Mouse (Mus musculus) hindlimb bud, embryonic 11.5 days (tissue): ENCODE data around the gene Aldh3b3.
"Not testable (repeated sequence)": the region's sequence is repeated elsewhere in the genome, so short reads cannot be mapped to it uniquely, and the experiment has no call there.

Source experiments
- DNase-seq: peaks from one replicate; pipeline ENCODE4 v3.0.0-alpha.2; 2012; ENCODE audit warnings: low read depth, low spot score; ENCODE audit errors: extremely low spot score

The Aldh3b3 gene

DNA sequence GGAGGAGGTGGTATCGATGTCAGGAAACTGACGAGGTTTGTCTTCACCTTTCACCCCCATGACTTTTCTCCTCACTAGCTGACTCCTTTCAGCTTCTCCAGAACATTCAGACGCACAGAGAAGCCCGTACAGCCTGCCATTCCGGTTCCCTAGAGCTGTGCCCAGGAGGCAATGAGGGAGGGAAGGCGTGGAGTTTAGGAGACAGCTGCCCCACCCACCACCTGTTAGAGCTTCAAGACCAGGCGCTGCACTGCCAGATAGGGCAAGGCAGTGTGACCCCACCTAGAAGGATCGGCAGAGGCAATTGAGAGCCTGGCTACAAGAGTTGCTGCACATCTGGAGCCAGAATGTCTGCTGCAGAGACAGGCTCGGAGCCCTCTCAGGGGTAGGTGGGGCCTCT, 13.8 kb downstream of the Aldh3b3 start, which contains the start of gene Aldh3b2:
Gene Aldh3b2, plus strand, starts transcription at position 100 of the 400 bp plus-strand sequence.
- DNase-seq: no peak

- not testable (repeated sequence) for DNase-seq
Measured at GRCm38 (mm10) chr19:3974608-3975007, 16.2 kb downstream of the Aldh3b3 start.

DNA sequence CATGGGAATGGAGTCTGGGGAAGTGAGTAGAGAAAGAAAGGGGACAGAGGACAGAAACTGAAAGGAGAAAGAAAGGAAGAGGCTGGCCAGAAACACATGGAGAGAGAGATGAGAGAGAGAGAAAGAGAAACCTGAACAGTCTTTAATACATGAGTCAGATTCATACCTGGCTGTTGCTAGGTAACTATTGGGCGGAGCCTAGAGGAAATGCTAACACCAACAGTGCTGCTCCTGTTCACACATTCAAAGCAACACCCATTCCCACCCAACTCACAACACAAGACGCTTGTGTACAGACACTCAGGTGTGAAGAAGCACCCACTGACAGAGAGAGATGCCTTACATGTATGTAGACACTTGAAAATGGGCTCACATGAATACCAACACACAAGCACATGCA, 17.4 kb downstream of the Aldh3b3 start:
- DNase-seq: no peak

DNA sequence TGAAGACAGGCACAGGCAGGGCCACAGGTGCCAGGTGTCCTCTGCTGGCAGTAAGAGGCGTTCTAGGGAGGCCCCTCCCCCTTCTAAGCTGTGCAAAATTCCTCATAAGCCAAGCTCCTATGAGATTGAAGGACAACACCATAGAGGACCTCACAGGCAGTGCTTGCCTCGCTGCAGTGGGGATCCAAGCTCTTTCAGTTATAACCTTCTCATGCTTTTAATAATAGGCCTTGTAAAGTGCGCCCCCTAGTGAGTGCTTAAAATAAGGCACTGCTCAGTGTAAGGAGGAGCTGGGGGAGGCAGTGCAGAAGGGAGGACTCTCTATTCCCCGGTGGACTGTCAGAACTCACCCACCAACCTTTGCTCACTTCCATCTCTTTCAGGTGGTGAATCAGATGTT, 21.9 kb downstream of the Aldh3b3 start:
- DNase-seq: peak; percentile 68

GRCm38 (mm10) chr19:3980917-3981316, 22.5 kb downstream of the Aldh3b3 start:
- no peak for DNase-seq

GRCm38 (mm10) chr19:3983527-3984200, 25.2 kb downstream of the Aldh3b3 start:
- no peak for DNase-seq

- no peak for DNase-seq
Measured at GRCm38 (mm10) chr19:3985261-3985681, 26.8 kb downstream of the Aldh3b3 start.

GRCm38 (mm10) chr19:3986334-3986733, 27.9 kb downstream of the Aldh3b3 start, which contains the start of gene Acy3:
TSS of gene Acy3 (plus strand) at chr19:3986570.
- DNase-seq: no peak

DNA sequence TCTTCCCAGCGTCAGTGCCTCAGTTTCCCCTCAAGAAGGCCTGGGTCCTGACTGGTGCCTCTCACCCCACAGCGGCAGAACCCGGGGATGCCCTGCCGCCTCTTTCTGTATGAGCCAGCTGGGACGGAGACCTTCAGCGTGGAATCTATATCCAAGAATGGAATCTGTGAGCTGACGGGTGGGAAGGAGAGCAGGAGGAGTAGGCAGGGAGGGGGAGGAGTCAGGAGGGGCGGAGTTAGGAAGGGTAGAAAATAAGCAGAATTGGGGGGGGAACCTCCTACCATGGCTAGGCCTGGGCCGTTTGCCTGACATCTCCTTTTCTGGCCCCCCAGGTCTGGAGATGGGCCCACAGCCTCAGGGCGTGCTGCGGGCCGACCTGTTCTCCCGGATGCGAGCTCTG, 29.6 kb downstream of the Aldh3b3 start:
- no peak for DNase-seq

DNA sequence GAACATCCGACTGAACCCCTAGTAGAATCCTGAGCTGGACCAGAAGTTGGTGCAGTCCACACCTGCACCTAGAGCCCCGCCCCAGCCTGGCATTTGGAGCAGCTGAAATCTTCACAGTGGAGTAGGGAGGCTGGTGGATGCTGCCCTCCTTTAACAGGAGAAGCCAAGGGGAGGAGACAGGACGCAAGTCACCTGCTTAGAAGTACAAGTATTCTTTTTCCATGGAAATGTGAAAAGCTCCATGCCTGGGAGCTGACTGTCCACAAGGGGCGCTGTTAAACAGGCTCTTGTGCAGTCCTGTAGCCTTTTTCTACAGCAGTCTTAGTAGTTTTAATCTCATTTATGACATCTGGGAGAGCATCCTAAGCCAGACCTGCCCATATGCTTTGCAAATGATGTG, 30.3 kb downstream of the Aldh3b3 start:
- no peak for DNase-seq

GRCm38 (mm10) chr19:3990804-3991203, 32.4 kb downstream of the Aldh3b3 start:
- no peak for DNase-seq

DNA sequence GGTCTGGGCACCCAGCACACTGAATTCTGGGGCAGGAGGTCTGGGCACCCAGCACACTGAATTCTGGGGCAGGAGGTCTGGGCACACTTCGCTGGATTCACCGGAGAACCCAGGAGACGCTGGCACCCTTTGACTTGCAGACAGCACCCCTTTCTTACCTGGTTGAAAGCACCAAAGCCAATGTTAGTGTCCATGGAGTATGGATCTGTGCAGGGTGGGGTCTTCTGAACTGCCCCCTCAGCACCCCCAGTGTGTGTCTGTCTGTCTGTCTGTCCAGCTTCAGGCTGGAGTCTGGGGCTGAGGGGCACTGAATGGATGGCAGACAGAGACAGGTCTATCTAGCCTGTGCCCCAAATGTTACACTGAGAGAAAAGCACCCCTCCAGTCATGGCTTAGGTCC, 33.1 kb downstream of the Aldh3b3 start:
- no peak for DNase-seq

DNA sequence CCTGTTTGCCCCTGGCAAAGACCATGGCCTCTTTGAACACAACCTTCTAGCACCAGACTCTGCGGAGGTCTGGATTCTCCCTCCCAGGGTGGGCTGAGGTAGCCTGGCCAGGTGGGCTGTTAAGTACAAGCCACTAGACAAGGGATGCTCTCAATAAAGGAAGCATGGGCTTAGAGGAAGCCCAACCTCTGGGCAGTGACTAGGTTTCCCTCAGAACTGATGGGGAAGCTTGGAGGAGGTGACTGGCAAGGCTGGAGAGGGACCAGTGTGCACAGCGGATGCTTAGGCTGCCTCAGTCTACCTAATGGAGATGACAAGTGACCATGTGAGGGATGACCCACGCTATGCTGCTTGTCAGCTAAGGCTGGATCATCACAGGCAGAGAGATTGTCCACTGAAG, 33.5 kb downstream of the Aldh3b3 start:
- no peak for DNase-seq

- DNase-seq: no peak
Measured at GRCm38 (mm10) chr19:3992416-3992815, 34.0 kb downstream of the Aldh3b3 start, which contains the start of gene Tbx10. TSS of gene Tbx10 (plus strand) at chr19:3992752.

GRCm38 (mm10) chr19:3994932-3995331, 36.5 kb downstream of the Aldh3b3 start:
- DNase-seq: no peak

DNA sequence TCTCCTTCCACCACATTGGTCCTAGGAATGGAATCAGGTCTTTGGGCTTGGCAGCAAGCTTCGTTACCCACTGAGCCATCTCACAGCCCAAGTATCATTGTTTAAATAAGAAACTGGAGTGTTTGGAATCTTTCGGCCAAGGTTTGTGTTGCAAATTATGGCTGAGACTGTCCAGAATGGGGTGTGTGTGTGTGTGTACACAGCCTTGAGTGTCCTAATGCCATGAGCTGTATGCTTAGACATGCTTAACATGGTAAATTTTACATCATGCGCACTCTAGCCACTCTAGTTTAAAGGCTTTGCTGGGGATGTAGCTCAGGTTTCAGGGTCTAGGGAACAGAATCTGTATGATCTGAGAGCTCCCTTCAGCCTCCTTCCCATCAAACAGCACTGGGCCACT, 37.1 kb downstream of the Aldh3b3 start:
- no peak for DNase-seq

DNA sequence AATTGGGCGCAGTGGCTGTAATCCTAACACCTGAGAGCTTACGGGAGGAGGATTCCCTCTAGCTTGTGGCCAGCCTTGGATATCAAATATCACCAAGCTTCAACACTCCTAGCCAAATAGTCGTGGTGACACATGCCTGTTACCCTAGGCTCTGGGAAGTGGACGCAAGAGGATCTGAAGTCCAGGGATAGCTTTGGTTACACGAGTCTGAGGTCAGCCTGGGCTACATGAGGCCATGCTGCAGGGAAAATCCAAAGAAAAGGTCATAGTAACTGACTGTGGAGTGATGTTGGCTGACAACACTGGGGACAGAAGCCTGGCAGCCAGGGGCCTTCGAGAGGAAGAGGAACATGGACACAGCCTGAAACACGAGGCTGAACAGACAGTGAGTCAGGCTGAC, 37.7 kb downstream of the Aldh3b3 start:
- DNase-seq: no peak

DNA sequence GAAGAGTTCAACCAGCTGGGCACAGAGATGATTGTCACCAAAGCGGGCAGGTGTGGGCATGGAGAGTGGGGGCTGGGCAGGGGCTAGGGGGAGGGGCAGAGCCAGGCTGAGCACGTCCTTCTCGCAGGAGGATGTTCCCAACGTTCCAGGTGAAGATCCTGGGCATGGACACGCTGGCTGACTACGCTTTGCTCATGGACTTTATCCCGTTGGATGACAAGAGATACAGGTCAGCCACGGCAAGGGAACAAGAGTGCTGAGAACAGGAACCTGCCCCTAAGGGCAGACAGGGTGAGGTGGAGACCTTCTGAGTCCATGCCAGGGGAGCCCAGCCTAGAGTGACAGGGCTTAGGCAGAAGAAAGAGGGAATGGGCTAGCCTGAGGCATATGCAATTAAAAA, 38.3 kb downstream of the Aldh3b3 start:
- no peak for DNase-seq

DNA sequence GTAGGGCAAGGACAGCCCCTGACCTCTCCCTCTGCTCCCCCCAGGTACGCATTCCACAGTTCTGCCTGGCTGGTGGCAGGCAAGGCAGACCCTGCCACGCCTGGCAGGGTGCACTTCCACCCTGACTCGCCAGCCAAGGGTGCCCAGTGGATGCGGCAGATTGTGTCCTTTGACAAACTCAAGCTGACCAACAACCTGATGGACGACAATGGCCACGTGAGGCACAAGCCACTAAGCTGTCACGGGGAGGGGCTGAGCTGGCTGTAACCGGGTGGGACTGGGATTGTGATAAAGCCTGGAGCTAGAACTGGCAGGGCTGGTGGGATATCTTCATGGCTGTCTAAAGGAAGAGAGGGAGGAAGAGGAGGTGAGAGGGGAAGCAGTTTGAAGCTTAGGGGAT, 38.8 kb downstream of the Aldh3b3 start:
- DNase-seq: no peak

DNA sequence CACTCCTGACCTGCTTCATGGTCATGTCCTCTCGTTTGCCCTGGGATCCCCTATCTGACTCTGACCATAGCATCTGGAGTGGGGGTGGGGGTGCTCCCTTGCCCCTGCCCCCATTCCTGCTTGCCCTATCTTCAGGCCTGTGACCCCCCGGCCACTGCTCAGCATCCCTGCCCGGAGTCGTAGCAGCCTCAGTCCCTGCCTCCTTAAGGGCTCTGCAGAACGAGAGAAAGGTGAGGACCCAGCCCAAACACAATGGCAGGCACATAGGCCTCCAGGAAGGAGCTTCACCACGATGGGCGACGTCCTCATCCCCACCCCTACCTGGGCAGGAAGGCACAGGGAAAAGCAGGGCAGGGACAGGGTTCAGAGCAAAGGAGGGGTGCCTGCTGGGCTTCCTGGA, 39.9 kb downstream of the Aldh3b3 start:
- no peak for DNase-seq

DNA sequence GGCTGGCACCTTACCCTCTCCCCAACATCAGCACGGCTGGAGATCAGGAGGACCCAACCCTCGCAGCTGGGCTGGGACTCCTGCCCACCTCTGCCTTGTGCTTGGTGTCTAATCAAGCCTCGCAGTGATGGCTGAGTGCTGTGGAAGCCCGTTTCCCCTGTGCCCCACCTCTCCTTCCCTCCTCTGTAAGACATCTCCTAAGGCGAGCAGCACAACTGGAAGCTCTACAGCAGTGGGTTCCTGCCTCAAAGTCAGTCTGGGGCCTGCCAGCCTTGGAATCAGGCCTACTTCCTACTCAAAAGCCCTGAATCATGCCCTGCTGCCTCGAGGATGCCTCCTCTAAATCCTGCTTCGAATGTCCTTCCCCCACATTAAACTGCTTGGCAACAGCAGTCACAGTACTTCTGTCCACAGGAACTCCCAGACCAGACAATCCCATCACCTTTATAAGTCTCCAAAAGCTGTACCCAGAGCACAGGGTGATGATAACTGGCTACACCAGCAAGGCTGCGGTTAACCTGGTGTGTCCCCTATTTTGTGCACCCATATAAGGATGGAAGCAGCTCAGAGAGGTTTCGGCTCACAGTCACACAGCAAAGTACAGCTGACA, 40.8 kb downstream of the Aldh3b3 start:
- DNase-seq: no peak

GRCm38 (mm10) chr19:4000119-4000900, 41.9 kb downstream of the Aldh3b3 start, which contains the start of the genes Nudt8 and Gm49405:
TSS of gene Nudt8 (plus strand) at chr19:4000580.
TSS of gene Gm49405 (plus strand) at chr19:4000626.
- peak; percentile 97 for DNase-seq
